Comparison of ENCODE assay signal across 12 mouse cellular contexts in genomic region chr14:38547257-38547656, GRCm38 (mm10).
"Had no signal": no experiment of that assay in that cellular context is flagged by ENCODE, and none has a peak within 500 bp of the region (broad histone marks: within the 10 kb centered on the region; RNA-seq: fewer than 3 reads in every experiment).

No protein-coding gene starts in this region.

- ATAC-seq: liver, embryonic 12.5 days had no signal

- H3K27me3 ChIP-seq: limb, embryonic 15.5 days; liver, embryonic 12.5 days; lung, embryonic 15.5 days; neural tube, embryonic 15.5 days had no signal

- H3K4me3 ChIP-seq: limb, embryonic 15.5 days; liver, embryonic 12.5 days; lung, embryonic 15.5 days; myocyte; neural tube, embryonic 15.5 days had no signal

- H3K4me1 ChIP-seq: limb, embryonic 15.5 days; liver, embryonic 12.5 days; lung, embryonic 15.5 days; neural tube, embryonic 15.5 days had no signal

- H3K9ac ChIP-seq: limb, embryonic 15.5 days; liver, embryonic 12.5 days; lung, embryonic 15.5 days; neural tube, embryonic 15.5 days had no signal

- H3K9me3 ChIP-seq: limb, embryonic 15.5 days; liver, embryonic 12.5 days; lung, embryonic 15.5 days; neural tube, embryonic 15.5 days had no signal

- DNase-seq: kidney, adult 18-20 months; kidney, postnatal 14 days; lung, postnatal 14 days; right cerebral cortex, adult 18-20 months; right cerebral cortex, postnatal 25 days; thymus, postnatal 4 days had no signal

- H3K36me3 ChIP-seq: limb, embryonic 15.5 days; liver, embryonic 12.5 days; lung, embryonic 15.5 days; neural tube, embryonic 15.5 days had no signal

- H3K4me2 ChIP-seq: limb, embryonic 15.5 days; liver, embryonic 12.5 days; lung, embryonic 15.5 days; neural tube, embryonic 15.5 days had no signal

- H3K27ac ChIP-seq: limb, embryonic 15.5 days; liver, embryonic 12.5 days; lung, embryonic 15.5 days; neural tube, embryonic 15.5 days; stomach, postnatal 0 days had no signal
